Mouse (Mus musculus) forebrain, embryonic 12.5 days (tissue): Measurements from ENCODE around the gene 4933415A04Rik. TPM values are rescaled to one million over a fixed set of nuclear protein-coding genes. Genes with fewer than 3 reads are reported as not detected.

Experiments
- ATAC-seq: fragments of 200-750 bp; cut with Nextera tagmentation; 2 replicates; pipeline ENCODE4 v1.8.0; 2017; ENCODE audit warnings: moderate TSS enrichment; ENCODE audit not compliant: low FRiP score
- H3K27ac ChIP-seq: fragments of 300-500 bp; sonication (generic); 2 replicates; pipeline ENCODE4 v1.5.1; 2016; ENCODE audit warnings: mild to moderate bottlenecking
- H3K27me3 ChIP-seq: fragments of 300-500 bp; sonication (generic); 2 replicates; pipeline ENCODE4 v1.6.1; 2016; ENCODE audit warnings: mild to moderate bottlenecking
- H3K36me3 ChIP-seq: fragments of 300-500 bp; sonication (generic); replicated peaks from 2 replicates; pipeline ENCODE4 v1.6.1; 2016; ENCODE audit warnings: mild to moderate bottlenecking
- H3K4me1 ChIP-seq: fragments of 300-500 bp; sonication (generic); 2 replicates; pipeline ENCODE4 v1.6.1; 2016
- H3K4me2 ChIP-seq: fragments of 300-500 bp; sonication (generic); 2 replicates; pipeline ENCODE4 v1.6.1; 2016; ENCODE audit warnings: mild to moderate bottlenecking, moderate library complexity
- H3K4me3 ChIP-seq: fragments of 300-500 bp; sonication (generic); replicated peaks from 2 replicates; pipeline ENCODE4 v1.5.1; 2016; ENCODE audit warnings: mild to moderate bottlenecking
- H3K9ac ChIP-seq: fragments of 300-500 bp; sonication (generic); 2 replicates; pipeline ENCODE4 v1.6.1; 2016; ENCODE audit warnings: mild to moderate bottlenecking
- H3K9me3 ChIP-seq: fragments of 300-500 bp; sonication (generic); 2 replicates; pipeline ENCODE4 v1.6.1; 2016
- WGBS: fragments of 180-500 bp; shearing (Covaris S2); methylation state at CpG from one replicate; pipeline ENCODE4 v1.1.7; 2016; 5-methylcytosine and 5-hydroxymethylcytosine counted together
- polyA plus RNA-seq: library from polyadenylated mRNA; unstranded; fragments of >200 nt; fragmentation: Nextera tagmentation; extraction: Ambion mirVana; gene quantifications from 2 replicates; pipeline ENCODE4 v1.2.1, GENCODE M21; 2016

Gene 4933415A04Rik
- polyA plus RNA-seq, 1 experiment from 2014 or later: 6.1 TPM

- H3K4me1 ChIP-seq: peaks cover 17% of the 10 kb centered on the region
- H3K9me3 ChIP-seq: no peaks in the 10 kb centered on the region
- no peaks in the 10 kb centered on the region for H3K27me3 ChIP-seq
- H3K4me3 ChIP-seq: no peak overlapping the region
- H3K9ac ChIP-seq: no peak overlapping the region; the same call in 1 of the 2 replicates
- H3K36me3 ChIP-seq: no peaks in the 10 kb centered on the region
- H3K27ac ChIP-seq: peak overlapping the region; percentile 65; the same call in 1 of the 2 replicates
- WGBS: 24% methylated on average over 12 of the region's 12 CpGs
- peak; percentile 89 for ATAC-seq
- no peak overlapping the region for H3K4me2 ChIP-seq
Measured at GRCm38 (mm10) chr11:43612834-43613488, 26.1 kb downstream of the 4933415A04Rik start.

GRCm38 (mm10) chr11:43617924-43618323, 31.1 kb downstream of the 4933415A04Rik start:
- no peak overlapping the region for H3K4me3 ChIP-seq
- H3K9ac ChIP-seq: no peak overlapping the region
- no peaks in the 10 kb centered on the region for H3K9me3 ChIP-seq
- H3K4me2 ChIP-seq: no peak overlapping the region
- 53% methylated on average over 5 of the region's 5 CpGs for WGBS
- H3K36me3 ChIP-seq: no peaks in the 10 kb centered on the region
- peaks cover 11% of the 10 kb centered on the region for H3K4me1 ChIP-seq
- peak overlapping the region; percentile 57 for H3K27ac ChIP-seq
- H3K27me3 ChIP-seq: no peaks in the 10 kb centered on the region
- ATAC-seq: no peak

- Histone ChIP-seq H3K9ac (no peak overlapping the region), H3K4me2 (no peak overlapping the region), H3K27me3 (no peaks in the 10 kb centered on the region), H3K36me3 (no peaks in the 10 kb centered on the region), H3K4me1 (peaks cover 11% of the 10 kb centered on the region; the same call in 1 of the 2 replicates), H3K4me3 (no peak overlapping the region), H3K27ac (peak overlapping the region; percentile 57), H3K9me3 (no peaks in the 10 kb centered on the region)
- no peak for ATAC-seq
- WGBS: 57% methylated on average over 7 of the region's 7 CpGs
Measured at GRCm38 (mm10) chr11:43618403-43618802, 31.6 kb downstream of the 4933415A04Rik start.

GRCm38 (mm10) chr11:43621769-43622168, 34.9 kb downstream of the 4933415A04Rik start:
- ATAC-seq: no peak

GRCm38 (mm10) chr11:43624341-43624740, 37.5 kb downstream of the 4933415A04Rik start:
- H3K4me1 ChIP-seq: peaks cover 16% of the 10 kb centered on the region
- H3K9me3 ChIP-seq: no peaks in the 10 kb centered on the region
- no peak for ATAC-seq
- no peak overlapping the region for H3K27ac ChIP-seq
- no peak overlapping the region for H3K4me2 ChIP-seq
- no peaks in the 10 kb centered on the region for H3K27me3 ChIP-seq
- no peaks in the 10 kb centered on the region for H3K36me3 ChIP-seq
- WGBS: 95% methylated on average over 1 of the region's 1 CpGs
- H3K9ac ChIP-seq: no peak overlapping the region
- H3K4me3 ChIP-seq: no peak overlapping the region

More at GRCm38 (mm10) chr11:43621769-43622168, 34.9 kb downstream of the 4933415A04Rik start:
- Histone ChIP-seq H3K4me3 (no peak overlapping the region), H3K4me1 (peaks cover 21% of the 10 kb centered on the region), H3K27me3 (no peaks in the 10 kb centered on the region), H3K9me3 (no peaks in the 10 kb centered on the region), H3K4me2 (no peak overlapping the region), H3K9ac (no peak overlapping the region), H3K36me3 (no peaks in the 10 kb centered on the region), H3K27ac (no peak overlapping the region)
- WGBS: 87% methylated on average over 5 of the region's 5 CpGs

GRCm38 (mm10) chr11:43626300-43626926, 39.6 kb downstream of the 4933415A04Rik start:
- WGBS: 6% methylated on average over 12 of the region's 12 CpGs
- H3K36me3 ChIP-seq: no peaks in the 10 kb centered on the region
- H3K4me1 ChIP-seq: peaks cover 16% of the 10 kb centered on the region
- peak overlapping the region; percentile 41 for H3K4me2 ChIP-seq
- no peaks in the 10 kb centered on the region for H3K27me3 ChIP-seq
- peak overlapping the region; percentile 36 for H3K9ac ChIP-seq
- ATAC-seq: peak; percentile 44; the same call in 1 of the 2 replicates
- no peak overlapping the region; the same call in 1 of the 2 replicates for H3K4me3 ChIP-seq
- no peaks in the 10 kb centered on the region for H3K9me3 ChIP-seq
- peak overlapping the region; percentile 46 for H3K27ac ChIP-seq

GRCm38 (mm10) chr11:43626927-43627645, 40.2 kb downstream of the 4933415A04Rik start:
- Histone ChIP-seq H3K9ac (0 out of 2 replicates have a peak overlapping the region, but pooled peaks have one; percentile 36), H3K27ac (0 out of 2 replicates have a peak overlapping the region, but pooled peaks have one; percentile 46), H3K27me3 (no peaks in the 10 kb centered on the region), H3K9me3 (no peaks in the 10 kb centered on the region), H3K36me3 (no peaks in the 10 kb centered on the region), H3K4me2 (peak overlapping the region; percentile 41), H3K4me1 (peaks cover 16% of the 10 kb centered on the region), H3K4me3 (no peak overlapping the region)
- 34% methylated on average over 18 of the region's 18 CpGs for WGBS
- ATAC-seq: no peak

GRCm38 (mm10) chr11:43631645-43632044, 44.8 kb downstream of the 4933415A04Rik start:
- Histone ChIP-seq H3K4me1 (peaks cover 17% of the 10 kb centered on the region), H3K27me3 (peaks cover 3% of the 10 kb centered on the region; the same call in 1 of the 2 replicates), H3K9ac (no peak overlapping the region), H3K36me3 (no peaks in the 10 kb centered on the region), H3K4me2 (no peak overlapping the region), H3K9me3 (no peaks in the 10 kb centered on the region), H3K4me3 (no peak overlapping the region), H3K27ac (no peak overlapping the region)
- WGBS: 90% methylated on average over 9 of the region's 9 CpGs
- ATAC-seq: no peak

GRCm38 (mm10) chr11:43632566-43632965, 45.7 kb downstream of the 4933415A04Rik start:
- Histone ChIP-seq H3K9ac (no peak overlapping the region), H3K4me3 (no peak overlapping the region), H3K36me3 (no peaks in the 10 kb centered on the region), H3K27ac (no peak overlapping the region; the same call in 1 of the 2 replicates), H3K4me1 (peaks cover 9% of the 10 kb centered on the region), H3K27me3 (peaks cover 3% of the 10 kb centered on the region; the same call in 1 of the 2 replicates), H3K9me3 (no peaks in the 10 kb centered on the region), H3K4me2 (no peak overlapping the region)
- ATAC-seq: no peak
- 59% methylated on average over 4 of the region's 4 CpGs for WGBS

- H3K9me3 ChIP-seq: no peaks in the 10 kb centered on the region
- no peak overlapping the region for H3K4me3 ChIP-seq
- H3K4me2 ChIP-seq: no peak overlapping the region
- H3K36me3 ChIP-seq: no peaks in the 10 kb centered on the region
- H3K27me3 ChIP-seq: peaks cover 3% of the 10 kb centered on the region; the same call in 1 of the 2 replicates
- H3K4me1 ChIP-seq: peaks cover 9% of the 10 kb centered on the region
- no peak overlapping the region for H3K9ac ChIP-seq
- no peak overlapping the region for H3K27ac ChIP-seq
- ATAC-seq: no peak
- 81% methylated on average over 6 of the region's 6 CpGs for WGBS
Measured at GRCm38 (mm10) chr11:43633165-43633564, 46.3 kb downstream of the 4933415A04Rik start.

GRCm38 (mm10) chr11:43633658-43634401, 47.0 kb downstream of the 4933415A04Rik start:
- Histone ChIP-seq H3K9ac (peak overlapping the region; percentile 40; the same call in 1 of the 2 replicates), H3K4me3 (no peak overlapping the region)

More at GRCm38 (mm10) chr11:43633658-43634401, 47.0 kb downstream of the 4933415A04Rik start:
- no peak overlapping the region for H3K27ac ChIP-seq
- peak; percentile 65; the same call in 1 of the 2 replicates for ATAC-seq
- H3K36me3 ChIP-seq: no peaks in the 10 kb centered on the region
- peak overlapping the region; percentile 39 for H3K4me2 ChIP-seq
- peaks cover 3% of the 10 kb centered on the region; the same call in 1 of the 2 replicates for H3K27me3 ChIP-seq
- WGBS: 29% methylated on average over 19 of the region's 19 CpGs
- no peaks in the 10 kb centered on the region for H3K9me3 ChIP-seq
- H3K4me1 ChIP-seq: peaks cover 9% of the 10 kb centered on the region
